Mouse (Mus musculus) liver, embryonic 16.5 days (tissue): ENCODE measurements around the gene Frmpd1. TPM values are rescaled to one million over a fixed set of nuclear protein-coding genes. Genes with fewer than 3 reads are reported as not detected.

Source experiments
- ATAC-seq: fragments of 200-750 bp; cut with Nextera tagmentation; 2 replicates; pipeline ENCODE4 v1.8.0; 2017; ENCODE audit warnings: low read depth, mild to moderate bottlenecking, moderate number of reproducible peaks, moderate library complexity
- H3K27ac ChIP-seq: fragments of 300-500 bp; sonication (generic); 2 replicates; pipeline ENCODE4 v1.5.1; 2014; ENCODE audit warnings: mild to moderate bottlenecking, low read length
- H3K27me3 ChIP-seq: fragments of 300-500 bp; sonication (generic); 2 replicates; pipeline ENCODE4 v1.6.1; 2014; ENCODE audit warnings: low read depth, low read length, mixed read lengths; ENCODE audit not compliant: control insufficient read depth, insufficient read depth
- H3K36me3 ChIP-seq: fragments of 300-500 bp; sonication (generic); 2 replicates; pipeline ENCODE4 v1.6.1; 2014; ENCODE audit warnings: mild to moderate bottlenecking; ENCODE audit not compliant: control insufficient read depth, insufficient read depth
- H3K4me1 ChIP-seq: fragments of 300-500 bp; sonication (generic); 2 replicates; pipeline ENCODE4 v1.6.1; 2014; ENCODE audit warnings: low read depth, low read length, mixed read lengths; ENCODE audit not compliant: control insufficient read depth
- H3K4me2 ChIP-seq: fragments of 300-500 bp; sonication (generic); 2 replicates; pipeline ENCODE4 v1.6.1; 2014; ENCODE audit warnings: low read depth, low read length, mixed read lengths
- H3K4me3 ChIP-seq: fragments of 300-500 bp; sonication (generic); 2 replicates; pipeline ENCODE4 v1.5.1; 2014; ENCODE audit warnings: low read depth, mild to moderate bottlenecking, low read length
- H3K9ac ChIP-seq: fragments of 300-500 bp; sonication (generic); 2 replicates; pipeline ENCODE4 v1.6.1; 2014; ENCODE audit warnings: low read depth, low read length
- H3K9me3 ChIP-seq: fragments of 300-500 bp; sonication (generic); replicated peaks from 2 replicates; pipeline ENCODE4 v1.6.1; 2016; ENCODE audit warnings: low read length; ENCODE audit not compliant: control insufficient read depth
- WGBS: fragments of 180-500 bp; shearing (Covaris S2); extraction: QIAGEN DNeasy Blood & Tissue Kit; methylation state at CpG from one replicate; pipeline ENCODE4 v1.1.7; 2014; ENCODE audit not compliant: insufficient replicate concordance; 5-methylcytosine and 5-hydroxymethylcytosine counted together
- polyA plus RNA-seq: library from polyadenylated mRNA; unstranded; fragments of >200 nt; fragmentation: Nextera tagmentation; extraction: Ambion mirVana; gene quantifications from 2 replicates; pipeline ENCODE4 v1.2.1, GENCODE M21; 2015

The Frmpd1 gene
- polyA plus RNA-seq, 1 experiment from 2014 or later, result 0.34 TPM

DNA sequence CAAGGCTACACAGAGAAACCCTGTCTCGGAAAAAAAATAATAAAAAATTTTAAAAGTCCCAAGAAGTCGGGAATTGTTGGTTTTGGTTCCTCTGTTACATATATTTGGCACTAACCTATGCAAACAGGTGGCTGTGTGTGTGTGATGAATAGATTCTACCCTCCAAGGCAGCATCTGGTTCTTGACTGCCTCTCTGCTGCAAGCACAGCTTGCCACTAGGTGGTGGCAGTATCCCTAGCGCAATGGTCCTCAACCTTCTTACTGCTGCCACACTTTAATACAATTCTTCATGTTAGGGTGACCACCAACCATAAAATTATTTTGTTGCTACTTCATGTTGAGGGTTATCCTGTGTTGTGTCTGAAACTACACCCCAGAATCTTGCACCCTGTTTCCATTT, 101.6 kb downstream of the Frmpd1 start:
- Histone ChIP-seq H3K36me3 (no peaks in the 10 kb centered on the region), H3K27me3 (no peaks in the 10 kb centered on the region; the same call in 1 of the 2 replicates), H3K4me3 (no peak overlapping the region), H3K4me1 (no peaks in the 10 kb centered on the region), H3K9ac (no peak overlapping the region), H3K9me3 (no peaks in the 10 kb centered on the region), H3K27ac (no peak overlapping the region), H3K4me2 (no peak overlapping the region)
- 39% methylated on average over 3 of the region's 3 CpGs for WGBS
- no peak for ATAC-seq

DNA sequence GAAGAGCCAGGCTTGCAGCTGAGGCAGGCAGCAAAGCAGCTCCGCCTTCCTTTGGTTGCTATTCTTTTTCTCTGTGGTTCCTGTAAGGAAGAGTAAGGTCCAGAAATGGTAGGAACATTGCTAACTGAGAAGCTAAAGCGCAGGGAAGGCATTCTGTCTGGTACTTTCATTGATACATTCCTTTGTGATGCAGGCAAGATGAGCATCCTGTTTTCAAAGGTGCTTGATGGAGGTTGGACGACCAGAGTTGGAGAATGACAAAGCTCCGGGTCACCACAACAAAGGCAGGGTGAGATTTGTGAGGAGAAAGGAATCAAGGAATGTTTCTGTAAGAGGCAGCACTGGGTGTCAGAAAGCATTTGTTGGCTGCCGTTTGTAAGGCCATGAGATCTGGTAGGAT, 103.2 kb downstream of the Frmpd1 start:
- WGBS, result 57% methylated on average over 5 of the region's 5 CpGs
- Histone ChIP-seq H3K4me1 (no peaks in the 10 kb centered on the region), H3K9ac (no peak overlapping the region), H3K36me3 (no peaks in the 10 kb centered on the region), H3K4me3 (no peak overlapping the region), H3K4me2 (no peak overlapping the region), H3K9me3 (no peaks in the 10 kb centered on the region), H3K27ac (no peak overlapping the region), H3K27me3 (no peaks in the 10 kb centered on the region; the same call in 1 of the 2 replicates)
- ATAC-seq, result no peak

DNA sequence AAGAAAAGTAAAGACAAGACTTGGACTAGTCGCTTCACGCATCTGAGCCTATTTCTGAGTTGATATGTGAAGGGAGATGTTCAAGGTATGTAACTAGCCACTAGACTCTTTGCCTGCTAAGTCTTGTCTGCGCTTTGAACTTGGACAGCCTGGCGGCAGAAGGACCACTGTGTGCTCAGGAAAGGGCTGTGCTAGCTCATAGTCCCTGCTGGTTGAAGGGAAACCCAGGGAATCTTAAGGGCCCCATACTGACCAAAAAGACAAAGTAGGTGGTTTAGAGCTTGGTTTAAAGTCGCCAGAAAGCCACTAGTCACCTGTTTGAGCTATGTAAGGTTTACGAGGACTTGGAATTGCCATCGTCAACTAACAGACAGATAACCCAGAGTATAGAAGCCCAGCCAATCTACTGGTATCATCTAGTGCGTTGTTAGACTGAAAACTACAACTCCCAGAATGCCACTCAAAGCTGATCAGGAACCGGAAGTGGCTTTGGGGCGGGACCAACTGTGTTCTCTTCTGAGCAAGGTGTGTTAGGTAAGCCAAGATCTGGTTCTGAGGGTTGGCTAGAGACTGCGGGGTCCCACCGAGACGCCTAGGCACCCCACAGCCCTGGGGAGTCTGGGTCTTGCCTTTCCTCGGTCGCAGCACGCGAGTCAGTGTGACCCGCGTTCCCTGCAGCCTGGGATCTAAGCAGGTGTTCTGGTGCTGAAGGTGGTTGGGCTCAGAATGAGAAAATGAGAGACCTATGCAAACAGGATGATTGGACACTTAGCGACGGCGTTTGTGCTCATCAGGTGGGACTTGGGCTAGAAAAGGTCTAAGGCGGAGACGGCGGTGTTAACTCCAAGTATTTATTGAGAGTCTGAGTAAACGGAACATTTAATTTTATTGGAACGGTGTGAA, 112.2 kb downstream of the Frmpd1 start, which contains the start of gene Trmt10b:
TSS of gene Trmt10b (plus strand) at position 466 of the 903 bp plus-strand sequence.
- peak; percentile 79 for ATAC-seq
- peaks cover 3% of the 10 kb centered on the region; the same call in 1 of the 2 replicates for H3K4me1 ChIP-seq
- no peaks in the 10 kb centered on the region for H3K9me3 ChIP-seq
- no peak within 1 kb of the TSS for H3K27ac ChIP-seq
- 15% methylated on average over 27 of the region's 27 CpGs for WGBS
- peak within 1 kb of the TSS; percentile 70 for H3K4me3 ChIP-seq
- no peaks in the 10 kb centered on the region; the same call in 1 of the 2 replicates for H3K36me3 ChIP-seq
- peak within 1 kb of the TSS; percentile 87 for H3K4me2 ChIP-seq
- peak within 1 kb of the TSS; percentile 68 for H3K9ac ChIP-seq
- no peaks in the 10 kb centered on the region for H3K27me3 ChIP-seq

DNA sequence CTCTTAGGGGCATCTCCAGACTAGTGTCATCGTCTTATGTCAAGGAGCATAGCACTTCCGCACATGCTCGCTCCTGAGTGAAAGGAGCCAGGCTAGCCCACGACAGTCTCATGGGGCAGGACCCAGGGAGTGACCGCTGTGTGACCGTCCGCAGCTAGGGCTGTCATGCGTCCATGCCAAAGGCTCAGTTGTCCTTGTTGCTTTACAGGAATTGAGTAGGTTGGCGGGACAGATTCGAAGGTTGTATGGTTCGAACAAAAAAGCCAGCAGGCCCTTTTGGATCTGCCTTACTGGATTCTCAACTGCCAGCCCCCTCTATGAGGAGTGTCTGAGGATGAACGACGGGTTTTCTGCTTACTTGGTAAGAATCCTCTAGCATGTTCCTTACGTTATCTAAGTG, 120.9 kb downstream of the Frmpd1 start:
- H3K4me2 ChIP-seq, result no peak overlapping the region
- H3K4me3 ChIP-seq, result no peak overlapping the region
- H3K4me1 ChIP-seq, result no peaks in the 10 kb centered on the region
- no peak overlapping the region for H3K9ac ChIP-seq
- H3K27ac ChIP-seq, result no peak overlapping the region
- peaks cover 12% of the 10 kb centered on the region for H3K36me3 ChIP-seq
- ATAC-seq, result no peak
- no peaks in the 10 kb centered on the region for H3K27me3 ChIP-seq
- H3K9me3 ChIP-seq, result no peaks in the 10 kb centered on the region
- 85% methylated on average over 14 of the region's 14 CpGs for WGBS

GRCm38 (mm10) chr4:45308046-45308445, 123.4 kb downstream of the Frmpd1 start:
- 40% methylated on average over 11 of the region's 11 CpGs for WGBS
- no peak overlapping the region for H3K27ac ChIP-seq
- no peak for ATAC-seq
- no peak overlapping the region for H3K4me2 ChIP-seq
- H3K36me3 ChIP-seq, result peaks cover 12% of the 10 kb centered on the region
- H3K4me1 ChIP-seq, result no peaks in the 10 kb centered on the region
- H3K9ac ChIP-seq, result no peak overlapping the region
- H3K4me3 ChIP-seq, result no peak overlapping the region
- H3K9me3 ChIP-seq, result no peaks in the 10 kb centered on the region
- H3K27me3 ChIP-seq, result no peaks in the 10 kb centered on the region

GRCm38 (mm10) chr4:45308606-45309005, 123.9 kb downstream of the Frmpd1 start:
- Histone ChIP-seq H3K27ac (no peak overlapping the region), H3K4me1 (no peaks in the 10 kb centered on the region)
- WGBS, result 77% methylated on average over 6 of the region's 6 CpGs

DNA sequence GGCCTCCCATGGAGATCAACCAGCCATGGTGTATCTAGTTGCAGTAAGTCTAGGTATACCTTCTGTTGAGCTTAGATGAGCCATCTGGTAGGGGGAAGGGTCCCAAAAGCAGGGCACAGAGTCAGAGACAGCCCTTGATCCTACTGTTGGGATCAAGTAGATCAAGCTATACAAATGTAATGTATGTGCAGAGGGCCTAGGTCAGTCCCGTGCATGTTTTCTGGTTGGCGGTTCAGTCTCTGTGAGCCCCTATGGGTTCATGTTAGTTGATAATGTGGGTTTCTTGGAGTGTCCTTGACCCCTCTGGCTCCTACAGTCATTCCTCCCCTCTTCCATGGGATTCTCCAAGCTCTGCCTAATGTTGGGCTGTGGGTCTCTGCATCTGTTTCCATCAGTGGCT, 126.4 kb downstream of the Frmpd1 start:
- H3K27ac ChIP-seq, result no peak overlapping the region
- no peak for ATAC-seq
- peaks cover 3% of the 10 kb centered on the region; the same call in 1 of the 2 replicates for H3K36me3 ChIP-seq
- WGBS, result 85% methylated on average over 2 of the region's 2 CpGs
- no peaks in the 10 kb centered on the region for H3K9me3 ChIP-seq
- no peaks in the 10 kb centered on the region for H3K27me3 ChIP-seq
- no peak overlapping the region for H3K4me2 ChIP-seq
- H3K9ac ChIP-seq, result no peak overlapping the region
- H3K4me1 ChIP-seq, result no peaks in the 10 kb centered on the region
- no peak overlapping the region for H3K4me3 ChIP-seq

More at GRCm38 (mm10) chr4:45308606-45309005, 123.9 kb downstream of the Frmpd1 start:
- no peak for ATAC-seq
- H3K9me3 ChIP-seq, result no peaks in the 10 kb centered on the region
- no peaks in the 10 kb centered on the region for H3K27me3 ChIP-seq
- no peak overlapping the region for H3K9ac ChIP-seq
- peaks cover 12% of the 10 kb centered on the region for H3K36me3 ChIP-seq
- H3K4me3 ChIP-seq, result no peak overlapping the region
- H3K4me2 ChIP-seq, result no peak overlapping the region

GRCm38 (mm10) chr4:45320159-45320816, 135.6 kb downstream of the Frmpd1 start:
- under 1% methylated on average over 56 of the region's 56 CpGs for WGBS

GRCm38 (mm10) chr4:45331139-45331538, 146.5 kb downstream of the Frmpd1 start:
- H3K36me3 ChIP-seq, result no peaks in the 10 kb centered on the region
- no peaks in the 10 kb centered on the region for H3K4me1 ChIP-seq
- no peak overlapping the region for H3K4me2 ChIP-seq
- ATAC-seq, result no peak
- no peaks in the 10 kb centered on the region; the same call in 1 of the 2 replicates for H3K27me3 ChIP-seq
- H3K9me3 ChIP-seq, result no peaks in the 10 kb centered on the region
- no peak overlapping the region for H3K4me3 ChIP-seq
- no peak overlapping the region for H3K27ac ChIP-seq
- 63% methylated on average over 7 of the region's 7 CpGs for WGBS
- H3K9ac ChIP-seq, result no peak overlapping the region

More at GRCm38 (mm10) chr4:45320159-45320816, 135.6 kb downstream of the Frmpd1 start:
- H3K9ac ChIP-seq, result peak overlapping the region; percentile 89
- H3K36me3 ChIP-seq, result peaks cover 12% of the 10 kb centered on the region
- peak; percentile 82 for ATAC-seq
- H3K9me3 ChIP-seq, result no peaks in the 10 kb centered on the region
- H3K4me2 ChIP-seq, result peak overlapping the region; percentile 79
- H3K27ac ChIP-seq, result peak overlapping the region; percentile 81
- H3K27me3 ChIP-seq, result no peaks in the 10 kb centered on the region
- H3K4me3 ChIP-seq, result peak overlapping the region; percentile 88
- H3K4me1 ChIP-seq, result peaks cover 11% of the 10 kb centered on the region; the same call in 1 of the 2 replicates
